Mouse (Mus musculus): ENCODE results near the gene Chkb.

- TF ChIP-seq CTCF (IDR thresholded peaks at IDR 0.05; ENCODE audit: borderline replicate concordance, control insufficient read depth, extremely low read depth, insufficient read depth, low read length, poor library complexity) = no peak
- TF ChIP-seq POLR2A (IDR thresholded peaks at IDR 0.05; ENCODE audit: control insufficient read depth, extremely low read depth, insufficient read depth, low read length, poor library complexity) = no peak
Observed at GRCm38 (mm10) chr15:89379429-89379828, 50.3 kb downstream of the Chkb start.

Measured in thymus, adult 2 months (tissue).